In genomic region chr6:47790745-47791144, GRCm38 (mm10) we compare ENCODE assay signal across 10 mouse cellular contexts. TPM values are rescaled to one million over a fixed set of nuclear protein-coding genes. Genes with fewer than 3 reads are reported as not detected.
DNase-seq lines count a peak whose midpoint lies in the region; ATAC-seq and TF ChIP-seq lines count a peak whose summit lies in the region.
"Had no signal": no experiment of that assay in that cellular context is flagged by ENCODE, and none has a peak within 500 bp of the region (broad histone marks: within the 10 kb centered on the region; RNA-seq: fewer than 3 reads in every experiment).

No protein-coding gene starts in this region.

- TF ChIP-seq CTCF in intestine, postnatal 0 days (IDR thresholded peaks at IDR 0.05; ENCODE audit: low read depth) = no peak
- TF ChIP-seq CTCF in ES-Bruce4 (IDR thresholded peaks at IDR 0.05; ENCODE audit: low read depth, low read length) = no peak
- TF ChIP-seq CTCF in liver, postnatal 0 days (IDR thresholded peaks at IDR 0.05; ENCODE audit: low read depth) = no peak
- TF ChIP-seq CTCF in left cerebral cortex, adult 2 months (IDR thresholded peaks at IDR 0.05) = no peak

- H3K4me2 ChIP-seq in intestine, postnatal 0 days (replicated peaks; ENCODE audit: low read depth) = no peak overlapping the region
- no peak overlapping the region for H3K4me2 ChIP-seq in intestine, embryonic 16.5 days (ENCODE audit: low read depth, low read length)
- no peak overlapping the region for H3K4me2 ChIP-seq in liver, postnatal 0 days (ENCODE audit: low read depth, low read length)

- H3K4me1 ChIP-seq in intestine, postnatal 0 days (replicated peaks; ENCODE audit: control insufficient read depth, insufficient read depth, low read length) = peaks cover 7% of the 10 kb centered on the region; the same call in 1 of the 2 replicates
- peaks cover 5% of the 10 kb centered on the region; the same call in 1 of the 2 replicates for H3K4me1 ChIP-seq in intestine, embryonic 16.5 days (ENCODE audit: control insufficient read depth, insufficient read depth, low read length)
- no peaks in the 10 kb centered on the region for H3K4me1 ChIP-seq in ES-Bruce4 (ENCODE audit: control insufficient read depth, insufficient read depth, low read length)
- peaks cover 4% of the 10 kb centered on the region for H3K4me1 ChIP-seq in liver, postnatal 0 days (ENCODE audit: insufficient read depth)

- peak; percentile 62 to 75 for DNase-seq in adrenal gland, postnatal 36 days
- DNase-seq in liver, postnatal 0 days = peak; percentile 64
- no peak for DNase-seq in frontal cortex, adult 2 months (ENCODE audit: extremely low spot score in 1 of 2, low spot score in 1 of 2)
- no peak for DNase-seq in left cerebral cortex, adult 2 months (ENCODE audit: extremely low spot score in 1 of 2, low spot score in 2 of 2)
- DNase-seq in frontal cortex, postnatal 25 days (ENCODE audit: low spot score in 2 of 2) = no peak
- DNase-seq: gastrocnemius, postnatal 14 days had no signal

- ATAC-seq in intestine, postnatal 0 days = peak; percentile 64; the same call in 1 of the 2 replicates
- ATAC-seq in intestine, embryonic 16.5 days = no peak
- peak; percentile 38 for ATAC-seq in liver, postnatal 0 days

- no peak for TF ChIP-seq POLR2A in ES-Bruce4 (IDR thresholded peaks at IDR 0.05; ENCODE audit: insufficient read depth, low read length)

- no peak overlapping the region for H3K27ac ChIP-seq in intestine, postnatal 0 days (ENCODE audit: low read depth, low read length)
- H3K27ac ChIP-seq in intestine, embryonic 16.5 days (ENCODE audit: low read length) = no peak overlapping the region
- no peak overlapping the region for H3K27ac ChIP-seq in ES-Bruce4 (ENCODE audit: insufficient read depth, low read length)
- no peak overlapping the region for H3K27ac ChIP-seq in liver, postnatal 0 days (ENCODE audit: low read depth)
- H3K27ac ChIP-seq in left cerebral cortex, adult 2 months = no peak overlapping the region

- no peaks in the 10 kb centered on the region for H3K27me3 ChIP-seq in intestine, postnatal 0 days (replicated peaks; ENCODE audit: control insufficient read depth, insufficient read depth, low read length)
- H3K27me3 ChIP-seq in intestine, embryonic 16.5 days (replicated peaks; ENCODE audit: control insufficient read depth, insufficient read depth, low read length) = no peaks in the 10 kb centered on the region
- no peaks in the 10 kb centered on the region for H3K27me3 ChIP-seq in ES-Bruce4 (ENCODE audit: control insufficient read depth, insufficient read depth, low read length, poor library complexity, severe bottlenecking)
- H3K27me3 ChIP-seq in liver, postnatal 0 days (ENCODE audit: insufficient read depth, low read length) = no peaks in the 10 kb centered on the region
- H3K27me3 ChIP-seq: megakaryocyte, embryonic 14.5 days had no signal

- WGBS in intestine, postnatal 0 days = 48% methylated on average over 2 of the region's 2 CpGs
- WGBS in intestine, embryonic 16.5 days = 50% methylated on average over 2 of the region's 2 CpGs
- 36% methylated on average over 2 of the region's 2 CpGs for WGBS in liver, postnatal 0 days (ENCODE audit: insufficient replicate concordance)

- no peaks in the 10 kb centered on the region for H3K9me3 ChIP-seq in intestine, postnatal 0 days (ENCODE audit: control insufficient read depth)
- no peaks in the 10 kb centered on the region for H3K9me3 ChIP-seq in intestine, embryonic 16.5 days (ENCODE audit: control insufficient read depth, low read length)
- no peaks in the 10 kb centered on the region for H3K9me3 ChIP-seq in ES-Bruce4 (replicated peaks; ENCODE audit: control insufficient read depth, insufficient read depth, low read length, poor library complexity, severe bottlenecking)
- H3K9me3 ChIP-seq in liver, postnatal 0 days (ENCODE audit: low read length) = no peaks in the 10 kb centered on the region
- H3K9me3 ChIP-seq: megakaryocyte, embryonic 14.5 days had no signal

- no peak overlapping the region for H3K4me3 ChIP-seq in intestine, postnatal 0 days (ENCODE audit: low read depth, low read length)
- H3K4me3 ChIP-seq in intestine, embryonic 16.5 days (ENCODE audit: low read length) = no peak overlapping the region
- no peak overlapping the region for H3K4me3 ChIP-seq in ES-Bruce4 (ENCODE audit: low read depth, low read length)
- H3K4me3 ChIP-seq in liver, postnatal 0 days (ENCODE audit: low read depth, low read length) = no peak overlapping the region
- no peak overlapping the region for H3K4me3 ChIP-seq in left cerebral cortex, adult 2 months
- H3K4me3 ChIP-seq: megakaryocyte, embryonic 14.5 days had no signal

- intact Hi-C loops in left cerebral cortex, adult 2 months (cut with DNase I) = no loop called here

- H3K9ac ChIP-seq in intestine, postnatal 0 days (ENCODE audit: low read depth, low read length) = no peak overlapping the region
- no peak overlapping the region for H3K9ac ChIP-seq in intestine, embryonic 16.5 days (ENCODE audit: low read depth, low read length)
- H3K9ac ChIP-seq in ES-Bruce4 (ENCODE audit: low read depth, poor library complexity, severe bottlenecking) = peak overlapping the region; percentile 40; the same call in 1 of the 2 replicates
- H3K9ac ChIP-seq in liver, postnatal 0 days (replicated peaks) = no peak overlapping the region

- no peak for TF ChIP-seq EP300 in ES-Bruce4 (IDR thresholded peaks at IDR 0.05; ENCODE audit: insufficient read depth, low read depth, low read length)
- no peak for TF ChIP-seq EP300 in liver, postnatal 0 days (IDR thresholded peaks at IDR 0.05; ENCODE audit: low read depth)

- peaks cover 11% of the 10 kb centered on the region; the same call in 1 of the 2 replicates for H3K36me3 ChIP-seq in intestine, postnatal 0 days (ENCODE audit: control insufficient read depth, insufficient read depth)
- H3K36me3 ChIP-seq in intestine, embryonic 16.5 days (ENCODE audit: control insufficient read depth, insufficient read depth, low read length) = peaks cover 9% of the 10 kb centered on the region; the same call in 1 of the 2 replicates
- peaks cover 9% of the 10 kb centered on the region for H3K36me3 ChIP-seq in ES-Bruce4 (ENCODE audit: control insufficient read depth, insufficient read depth, low read length, poor library complexity, severe bottlenecking)
- peaks cover 5% of the 10 kb centered on the region for H3K36me3 ChIP-seq in liver, postnatal 0 days (replicated peaks; ENCODE audit: insufficient read depth, low read length)

RNA-seq across cellular contexts. Expression of gene Pdia4, which starts 22.5 kb away (rescaled TPM):
- 95.9 and 97.3 TPM in 2 replicates for polyA plus RNA-seq in intestine, postnatal 0 days (2015; fragmentation: Nextera tagmentation; extraction: Ambion mirVana)
- polyA plus RNA-seq in intestine, embryonic 16.5 days (2015; fragmentation: Nextera tagmentation; extraction: Ambion mirVana) = 332 and 340 TPM in 2 replicates
- 186 and 208 TPM in 2 replicates for polyA plus RNA-seq in ES-Bruce4 (2011; ENCODE audit: insufficient read depth, insufficient read length, low read depth, missing spikeins)
- 10 to 100 TPM; 93.8 to 97.5 TPM for total RNA-seq in adrenal gland, postnatal 36 days (2021)
- polyA plus RNA-seq in liver, postnatal 0 days (2015; fragmentation: Nextera tagmentation; extraction: Ambion mirVana) = 101 and 116 TPM in 2 replicates
- polyA plus RNA-seq in frontal cortex, adult 2 months (2012; rRNA removed) = 35.4 and 36.8 TPM in 2 replicates
- total RNA-seq in left cerebral cortex, adult 2 months (2021) = 10 to 100 TPM; 54.7 to 58.1 TPM

RNA-seq across cellular contexts. Expression of gene Zfp786, which starts 39.9 kb away (rescaled TPM):
- polyA plus RNA-seq in intestine, postnatal 0 days (2015; fragmentation: Nextera tagmentation; extraction: Ambion mirVana) = 0.61 and 0.69 TPM in 2 replicates
- 2.0 and 2.4 TPM in 2 replicates for polyA plus RNA-seq in intestine, embryonic 16.5 days (2015; fragmentation: Nextera tagmentation; extraction: Ambion mirVana)
- 0.67 and 0.79 TPM in 2 replicates for polyA plus RNA-seq in ES-Bruce4 (2011; ENCODE audit: insufficient read depth, insufficient read length, low read depth, missing spikeins)
- 1 to 10 TPM in 1 of 2 experiments, under 1 TPM in 1; 0.83 to 1.4 TPM for total RNA-seq in adrenal gland, postnatal 36 days (2021)
- 0.28 and 0.51 TPM in 2 replicates for polyA plus RNA-seq in liver, postnatal 0 days (2015; fragmentation: Nextera tagmentation; extraction: Ambion mirVana)
- 2.4 TPM in 2 replicates for polyA plus RNA-seq in frontal cortex, adult 2 months (2012; rRNA removed)
- 1 to 10 TPM; 5.4 to 6.1 TPM for total RNA-seq in left cerebral cortex, adult 2 months (2021)

RNA-seq across cellular contexts. Expression of gene Zfp398, which starts 44.7 kb away (rescaled TPM):
- 2.8 and 3.8 TPM in 2 replicates for polyA plus RNA-seq in intestine, postnatal 0 days (2015; fragmentation: Nextera tagmentation; extraction: Ambion mirVana)
- polyA plus RNA-seq in intestine, embryonic 16.5 days (2015; fragmentation: Nextera tagmentation; extraction: Ambion mirVana) = 5.8 and 6.6 TPM in 2 replicates
- polyA plus RNA-seq in ES-Bruce4 (2011; ENCODE audit: insufficient read depth, insufficient read length, low read depth, missing spikeins) = 3.0 and 3.3 TPM in 2 replicates
- 10 to 100 TPM in 1 of 2 experiments, 1 to 10 TPM in 1; 9.9 to 13.3 TPM for total RNA-seq in adrenal gland, postnatal 36 days (2021)
- polyA plus RNA-seq in liver, postnatal 0 days (2015; fragmentation: Nextera tagmentation; extraction: Ambion mirVana) = 1.4 and 1.6 TPM in 2 replicates
- polyA plus RNA-seq in frontal cortex, adult 2 months (2012; rRNA removed) = 14.3 and 15.4 TPM in 2 replicates
- total RNA-seq in left cerebral cortex, adult 2 months (2021) = 10 to 100 TPM; 22.1 to 24.0 TPM

Comparison
In these comparisons a context has a peak if more than half of its experiments do, and no peak if none do; other contexts are left out.
1. DNase-seq: peak in adrenal gland, postnatal 36 days (2 of 2) and liver, postnatal 0 days (single experiment); none in frontal cortex, adult 2 months (0 of 2), left cerebral cortex, adult 2 months (0 of 2) and frontal cortex, postnatal 25 days (0 of 2).